Mouse (Mus musculus): ENCODE measurements at regions not wholly inside any gene's neighbourhood (a gene's known extent, or its start where the extent isn't known, plus 50 kb on each side); places are given as distances from the start of the nearest gene placed in this dataset.

DNA sequence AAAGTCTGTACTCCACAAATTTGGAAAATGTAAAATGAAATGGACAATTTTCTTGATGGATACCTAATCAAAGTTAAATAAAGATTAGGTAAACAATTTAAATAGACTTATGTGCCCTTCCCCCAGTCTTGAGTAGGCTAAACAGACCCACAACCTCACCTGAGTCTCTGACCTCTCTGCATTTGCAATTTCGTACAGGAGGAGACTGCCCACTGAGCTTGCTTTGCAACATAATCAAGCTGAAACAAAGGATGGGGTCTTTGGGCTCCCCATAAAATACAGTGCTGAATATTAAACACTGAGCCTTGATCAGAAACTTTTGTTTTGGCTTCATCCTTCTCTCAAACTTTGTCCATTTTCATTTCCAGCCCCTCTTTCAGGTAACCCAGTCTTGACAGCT lies 100.1 kb upstream of the Arhgap18 start:
- TF ChIP-seq GATA1 (IDR thresholded peaks at IDR 0.05; ENCODE audit: low read length): no peak
- TF ChIP-seq TAL1 (IDR thresholded peaks at IDR 0.05; ENCODE audit: low read length): no peak
